Mouse (Mus musculus) hindbrain, embryonic 10.5 days (tissue): ENCODE measurements around the gene Snap29. TPM values are rescaled to one million over a fixed set of nuclear protein-coding genes. Genes with fewer than 3 reads are reported as not detected.
A peak's percentile ranks its signal among the peaks of the same experiment; 100 is the strongest.

Experiments
- DNase-seq: peaks from one replicate; pipeline ENCODE4 v3.0.0-alpha.2; 2017; ENCODE audit warnings: low spot score
- H3K27ac ChIP-seq: fragments of 300-500 bp; sonication (generic); 2 replicates; pipeline ENCODE4 v1.5.1; 2016; ENCODE audit warnings: mild to moderate bottlenecking, moderate library complexity
- H3K27me3 ChIP-seq: fragments of 300-500 bp; sonication (generic); 2 replicates; pipeline ENCODE4 v1.6.1; 2016; ENCODE audit warnings: mild to moderate bottlenecking; ENCODE audit not compliant: poor library complexity, insufficient read depth, severe bottlenecking
- H3K36me3 ChIP-seq: fragments of 300-500 bp; sonication (generic); 2 replicates; pipeline ENCODE4 v1.6.1; 2016; ENCODE audit warnings: mild to moderate bottlenecking, moderate library complexity
- H3K4me1 ChIP-seq: fragments of 300-500 bp; sonication (generic); replicated peaks from 2 replicates; pipeline ENCODE4 v1.6.1; 2016; ENCODE audit warnings: mild to moderate bottlenecking
- H3K4me3 ChIP-seq: fragments of 300-500 bp; sonication (generic); 2 replicates; pipeline ENCODE4 v1.5.1; 2016; ENCODE audit warnings: mild to moderate bottlenecking, moderate library complexity
- H3K9me3 ChIP-seq: fragments of 300-500 bp; sonication (generic); 2 replicates; pipeline ENCODE4 v1.6.1; 2016; ENCODE audit warnings: mild to moderate bottlenecking, moderate library complexity
- WGBS: fragments of 180-500 bp; shearing (Covaris S2); methylation state at CpG from one replicate; pipeline ENCODE4 v1.1.7; 2016; 5-methylcytosine and 5-hydroxymethylcytosine counted together
- polyA plus RNA-seq: library from polyadenylated mRNA; unstranded; fragments of >200 nt; fragmentation: Nextera tagmentation; extraction: Ambion mirVana; gene quantifications from 2 replicates; pipeline ENCODE4 v1.2.1, GENCODE M21; 2016

The Snap29 gene
- polyA plus RNA-seq = 11.9 and 12.9 TPM in 2 replicates

DNA sequence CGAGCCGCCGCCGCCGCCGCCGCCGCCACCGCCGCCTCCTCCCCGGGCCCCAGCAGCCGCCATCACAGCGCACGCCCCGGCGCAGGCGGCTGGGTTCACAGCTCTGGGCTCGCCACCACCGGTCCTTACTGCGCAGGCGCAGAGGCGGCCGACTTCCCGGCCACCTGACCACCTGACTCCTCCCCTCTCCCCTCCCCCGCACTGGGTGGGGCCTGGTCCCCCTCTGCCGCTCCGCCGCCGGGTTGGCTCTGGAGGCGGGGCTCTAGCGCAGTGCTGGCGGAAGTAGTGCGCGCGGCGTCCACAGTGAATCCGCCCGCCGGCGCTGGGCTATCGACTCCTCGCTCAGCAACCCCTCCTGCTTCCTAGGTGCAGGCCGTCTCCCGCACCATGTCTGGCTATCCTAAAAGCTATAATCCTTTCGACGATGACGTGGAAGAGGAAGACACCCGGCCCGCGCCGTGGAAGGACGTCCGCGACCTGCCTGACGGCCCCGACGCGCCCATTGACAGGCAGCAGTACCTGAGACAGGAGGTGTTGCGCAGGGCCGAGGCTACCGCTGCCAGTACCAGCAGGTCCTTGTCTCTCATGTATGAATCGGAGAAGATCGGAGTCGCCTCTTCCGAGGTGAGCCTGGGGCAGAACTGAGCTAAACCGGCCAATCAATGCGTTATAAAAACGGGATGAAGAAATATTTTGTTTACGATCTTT lies at the start of gene Snap29, which contains the start of gene Pi4ka:
Gene Snap29, plus strand, starts transcription at position 251 of the 708 bp plus-strand sequence.
Gene Pi4ka, minus strand, starts transcription at position 579 of the 708 bp plus-strand sequence.
- under 1% methylated on average over 69 of the region's 69 CpGs for WGBS
- Histone ChIP-seq H3K36me3 (peaks cover 6% of the 10 kb centered on the region; the same call in 1 of the 2 replicates), H3K27me3 (no peaks in the 10 kb centered on the region), H3K27ac (peak within 1 kb of the TSS; percentile 84), H3K4me1 (peaks cover 21% of the 10 kb centered on the region), H3K4me3 (peak within 1 kb of the TSS; percentile 85), H3K9me3 (no peaks in the 10 kb centered on the region)
- peak; percentile 99 for DNase-seq

GRCm38 (mm10) chr16:17356031-17356430 lies 49.8 kb upstream of the Snap29 start:
- H3K4me3 ChIP-seq = no peak overlapping the region
- no peaks in the 10 kb centered on the region for H3K9me3 ChIP-seq
- H3K27me3 ChIP-seq = no peaks in the 10 kb centered on the region
- no peaks in the 10 kb centered on the region for H3K4me1 ChIP-seq
- 94% methylated on average over 6 of the region's 6 CpGs for WGBS
- DNase-seq = no peak
- peaks cover 69% of the 10 kb centered on the region for H3K36me3 ChIP-seq
- H3K27ac ChIP-seq = no peak overlapping the region

DNA sequence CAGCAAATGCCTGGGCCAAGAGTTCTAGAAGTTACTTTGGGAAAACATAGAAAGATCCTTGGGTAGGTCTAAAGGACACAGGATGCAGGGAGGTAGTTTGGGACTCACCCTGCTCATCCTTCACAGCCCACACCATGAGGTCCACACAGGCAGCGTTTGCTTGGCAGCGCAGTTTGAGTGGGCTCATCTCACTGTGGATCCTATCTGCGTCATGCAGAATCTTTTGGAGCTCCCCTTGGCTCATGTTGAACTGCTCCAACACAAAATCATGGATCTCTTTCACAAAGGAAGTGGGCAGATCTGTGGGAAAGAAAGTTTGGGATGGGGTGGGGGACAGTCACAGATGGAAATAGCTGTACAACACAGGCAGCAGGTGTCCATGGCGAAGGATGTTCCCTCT lies 47.0 kb upstream of the Snap29 start:
- Histone ChIP-seq H3K9me3 (no peaks in the 10 kb centered on the region), H3K36me3 (peaks cover 66% of the 10 kb centered on the region), H3K27ac (no peak overlapping the region), H3K27me3 (no peaks in the 10 kb centered on the region), H3K4me1 (no peaks in the 10 kb centered on the region), H3K4me3 (no peak overlapping the region)
- DNase-seq = no peak
- 95% methylated on average over 4 of the region's 4 CpGs for WGBS

GRCm38 (mm10) chr16:17382306-17382705 lies 23.5 kb upstream of the Snap29 start:
- DNase-seq = no peak
- Histone ChIP-seq H3K9me3 (no peaks in the 10 kb centered on the region), H3K4me1 (no peaks in the 10 kb centered on the region), H3K27ac (no peak overlapping the region), H3K36me3 (peaks cover 45% of the 10 kb centered on the region), H3K27me3 (no peaks in the 10 kb centered on the region), H3K4me3 (no peak overlapping the region)
- 93% methylated on average over 4 of the region's 4 CpGs for WGBS

DNA sequence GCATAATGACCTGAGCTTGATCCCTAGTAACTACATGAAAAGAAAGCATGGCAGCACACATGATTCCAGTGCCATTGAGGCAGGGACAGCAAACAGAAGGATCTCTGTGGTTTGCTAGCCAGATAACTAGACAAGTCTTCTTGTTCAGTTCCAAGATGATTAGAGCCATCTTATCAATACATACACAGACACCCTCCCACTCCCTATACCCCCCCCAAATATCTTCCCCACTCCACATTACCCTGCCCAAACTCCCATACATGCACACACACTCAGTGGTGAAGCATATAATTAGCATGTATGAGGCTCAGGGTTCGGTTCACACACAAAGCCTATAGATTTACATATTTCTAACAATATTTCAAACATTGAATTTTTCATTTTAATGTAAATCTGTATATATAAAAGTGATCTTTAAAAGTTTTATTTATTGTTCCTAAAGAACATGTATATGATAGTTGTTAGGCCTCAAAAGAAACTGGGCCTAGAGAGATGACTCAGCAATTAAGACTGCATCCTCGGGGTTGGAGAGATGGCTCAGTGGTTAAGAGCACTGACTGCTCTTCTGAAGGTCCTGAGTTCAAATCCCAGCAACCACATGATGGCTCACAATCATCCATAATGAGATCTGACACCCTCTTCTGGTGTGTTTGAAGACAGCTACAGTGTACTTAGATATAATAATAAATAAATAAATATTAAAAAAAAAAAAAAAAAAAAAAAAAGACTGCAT lies 22.0 kb upstream of the Snap29 start:
- WGBS = 90% methylated on average over 2 of the region's 2 CpGs
- no peak overlapping the region for H3K27ac ChIP-seq
- H3K4me3 ChIP-seq = no peak overlapping the region
- H3K27me3 ChIP-seq = no peaks in the 10 kb centered on the region
- DNase-seq = no peak
- H3K36me3 ChIP-seq = peaks cover 37% of the 10 kb centered on the region
- H3K4me1 ChIP-seq = no peaks in the 10 kb centered on the region
- H3K9me3 ChIP-seq = no peaks in the 10 kb centered on the region

GRCm38 (mm10) chr16:17392784-17393183 lies 13.0 kb upstream of the Snap29 start:
- H3K27ac ChIP-seq = no peak overlapping the region
- 90% methylated on average over 4 of the region's 4 CpGs for WGBS
- no peaks in the 10 kb centered on the region for H3K9me3 ChIP-seq
- peaks cover 23% of the 10 kb centered on the region for H3K36me3 ChIP-seq
- DNase-seq = no peak
- H3K4me1 ChIP-seq = no peaks in the 10 kb centered on the region
- no peak overlapping the region for H3K4me3 ChIP-seq
- no peaks in the 10 kb centered on the region for H3K27me3 ChIP-seq

DNA sequence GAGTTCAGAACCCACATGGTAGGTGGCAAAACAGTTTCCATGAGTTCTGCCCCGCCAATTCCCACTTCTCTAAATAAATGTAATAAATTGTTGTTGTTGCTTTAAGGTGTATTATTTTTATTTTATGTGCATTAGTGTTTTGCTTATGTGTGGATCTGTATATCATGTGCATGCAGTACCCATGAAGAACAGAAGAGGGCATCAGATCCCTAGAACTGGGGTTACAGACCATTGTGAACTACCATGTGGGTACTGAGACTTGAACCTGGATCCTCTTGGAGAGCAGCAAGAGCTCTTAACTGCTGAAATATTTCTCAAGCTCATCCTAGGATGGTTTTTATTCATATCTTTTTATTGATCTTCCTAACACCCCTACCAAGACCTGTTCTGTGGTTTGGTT lies 2.9 kb upstream of the Snap29 start:
- peak; percentile 10 for DNase-seq
- Histone ChIP-seq H3K4me1 (peaks cover 21% of the 10 kb centered on the region), H3K27ac (no peak overlapping the region), H3K9me3 (no peaks in the 10 kb centered on the region), H3K4me3 (no peak overlapping the region), H3K27me3 (no peaks in the 10 kb centered on the region), H3K36me3 (peaks cover 6% of the 10 kb centered on the region; the same call in 1 of the 2 replicates)
- 73% methylated on average over 1 of the region's 1 CpGs for WGBS

DNA sequence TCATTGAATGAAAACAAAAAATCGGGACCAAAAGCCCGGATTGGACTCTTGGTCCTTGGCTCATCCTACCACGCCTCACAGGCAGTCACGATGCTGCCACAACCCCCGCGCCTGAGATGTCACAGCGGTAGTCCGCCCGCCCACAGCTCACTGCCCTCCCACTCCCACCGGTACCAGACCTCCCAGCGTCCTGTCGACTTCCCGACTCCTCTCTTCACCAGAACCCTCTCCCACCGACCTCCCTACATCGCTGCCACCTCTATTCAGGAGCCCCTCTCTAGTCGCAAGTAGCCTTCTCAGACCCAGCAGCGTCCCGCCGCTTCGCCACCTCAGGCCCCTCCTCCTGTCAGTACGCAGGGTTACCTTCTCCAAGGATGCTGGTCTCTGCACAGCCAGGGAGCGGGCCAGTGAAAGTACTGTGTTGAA lies 502 bp upstream of the Snap29 start:
- no peak for DNase-seq
- no peaks in the 10 kb centered on the region for H3K9me3 ChIP-seq
- H3K36me3 ChIP-seq = peaks cover 6% of the 10 kb centered on the region; the same call in 1 of the 2 replicates
- 1% methylated on average over 22 of the region's 22 CpGs for WGBS
- no peaks in the 10 kb centered on the region for H3K27me3 ChIP-seq
- peak overlapping the region; percentile 84 for H3K27ac ChIP-seq
- H3K4me3 ChIP-seq = peak overlapping the region; percentile 85
- H3K4me1 ChIP-seq = peaks cover 21% of the 10 kb centered on the region

DNA sequence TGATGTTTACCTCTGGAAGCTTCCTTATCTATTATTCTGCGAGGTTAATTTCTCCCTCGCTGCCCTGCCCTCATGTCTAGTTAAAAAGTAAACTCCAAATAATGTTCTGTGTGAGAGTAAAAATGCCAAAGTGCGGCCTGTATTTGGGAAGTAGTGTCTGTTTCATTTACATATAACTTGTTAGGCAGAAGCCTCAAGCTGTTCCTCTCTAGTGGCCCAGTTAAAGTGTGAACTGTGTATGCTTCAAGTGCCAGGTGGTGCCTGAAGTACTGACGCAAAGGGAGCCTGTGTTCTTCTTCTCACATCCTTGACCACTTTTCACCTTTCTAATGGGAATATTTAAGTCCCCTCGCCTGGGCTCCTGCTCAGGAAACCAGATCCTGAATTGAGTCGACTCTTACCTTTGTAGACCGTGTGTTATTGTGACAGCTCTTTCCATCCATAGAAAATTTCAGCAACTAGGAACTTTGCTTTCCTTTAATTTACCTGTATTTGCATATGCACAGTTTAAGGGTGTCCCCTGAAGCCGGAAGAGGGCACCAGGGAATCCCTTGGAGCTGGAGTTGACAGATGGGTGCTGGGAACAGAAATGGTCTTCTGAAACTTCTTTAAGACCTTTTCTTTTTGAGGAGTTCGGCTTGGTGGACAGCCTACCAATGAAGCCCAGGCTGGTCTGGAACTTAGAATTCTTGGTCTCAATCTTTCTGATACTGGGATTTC lies 886 bp downstream of the Snap29 start:
- H3K9me3 ChIP-seq = no peaks in the 10 kb centered on the region
- H3K4me3 ChIP-seq = peak overlapping the region; percentile 85
- WGBS = 44% methylated on average over 9 of the region's 9 CpGs
- 0 out of 2 replicates have a peak overlapping the region, but pooled peaks have one; percentile 84 for H3K27ac ChIP-seq
- peaks cover 21% of the 10 kb centered on the region for H3K4me1 ChIP-seq
- peaks cover 6% of the 10 kb centered on the region; the same call in 1 of the 2 replicates for H3K36me3 ChIP-seq
- no peak for DNase-seq
- H3K27me3 ChIP-seq = no peaks in the 10 kb centered on the region

DNA sequence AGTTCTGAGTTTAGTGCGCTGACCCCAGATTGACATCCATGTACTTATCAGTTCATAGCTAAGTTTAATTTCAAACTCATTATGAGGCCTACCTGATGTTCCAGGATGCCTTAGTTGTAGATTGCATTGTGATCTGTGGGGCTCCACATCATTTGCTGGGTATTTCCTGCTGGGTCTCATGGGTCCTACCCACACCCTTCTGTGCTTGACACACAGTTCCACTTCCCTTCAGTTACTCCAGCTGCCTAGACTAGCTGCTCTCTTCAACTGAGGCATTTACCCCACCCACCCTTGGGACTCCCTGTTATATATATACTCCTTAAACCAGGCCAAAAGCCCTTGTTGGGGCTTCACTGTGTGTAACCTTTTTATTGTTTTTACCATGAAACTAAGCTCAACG lies 3.3 kb downstream of the Snap29 start:
- Histone ChIP-seq H3K27me3 (no peaks in the 10 kb centered on the region), H3K9me3 (no peaks in the 10 kb centered on the region), H3K36me3 (no peaks in the 10 kb centered on the region), H3K4me1 (peaks cover 21% of the 10 kb centered on the region), H3K4me3 (no peak overlapping the region), H3K27ac (no peak overlapping the region)
- DNase-seq = no peak
- WGBS = 95% methylated on average over 2 of the region's 2 CpGs

- Histone ChIP-seq H3K4me3 (no peak overlapping the region), H3K36me3 (no peaks in the 10 kb centered on the region), H3K27ac (no peak overlapping the region), H3K4me1 (peaks cover 9% of the 10 kb centered on the region), H3K9me3 (no peaks in the 10 kb centered on the region), H3K27me3 (no peaks in the 10 kb centered on the region)
- DNase-seq = no peak
- WGBS = 73% methylated on average over 4 of the region's 4 CpGs
Measured at GRCm38 (mm10) chr16:17410209-17410608, 4.4 kb downstream of the Snap29 start.

DNA sequence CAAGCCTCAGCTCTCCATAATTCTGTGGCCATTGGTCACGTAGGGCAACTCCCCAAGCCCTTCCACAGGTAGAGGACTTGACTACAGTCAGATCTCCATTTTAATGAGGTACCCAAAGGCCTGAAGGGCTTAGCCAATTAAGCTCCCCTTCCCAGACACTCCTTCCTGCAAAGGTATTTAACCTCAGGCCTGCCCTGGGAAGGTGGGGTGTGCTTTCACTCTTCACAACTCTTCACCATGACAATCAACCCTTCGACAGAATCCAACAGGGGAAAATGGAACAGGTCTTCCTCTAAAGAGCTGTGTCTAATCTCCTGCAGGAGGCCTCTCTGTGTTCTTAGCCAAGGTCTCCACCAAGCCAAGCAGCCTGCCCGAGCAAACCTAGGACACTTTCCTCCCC lies 17.2 kb downstream of the Snap29 start:
- no peak for DNase-seq
- Histone ChIP-seq H3K4me1 (no peaks in the 10 kb centered on the region), H3K4me3 (no peak overlapping the region), H3K27me3 (no peaks in the 10 kb centered on the region), H3K27ac (no peak overlapping the region), H3K36me3 (peaks cover 67% of the 10 kb centered on the region), H3K9me3 (no peaks in the 10 kb centered on the region)
- WGBS = 83% methylated on average over 3 of the region's 3 CpGs
